Mouse (Mus musculus) heart, postnatal 0 days (tissue): ENCODE data around the gene Syt17. TPM values are rescaled to one million over a fixed set of nuclear protein-coding genes. Genes with fewer than 3 reads are reported as not detected.

Experiments
- ATAC-seq: fragments of 200-750 bp; cut with Nextera tagmentation; 2 replicates; pipeline ENCODE4 v1.8.0; 2017; ENCODE audit warnings: low read depth, moderate number of reproducible peaks, moderate library complexity; ENCODE audit not compliant: insufficient read depth
- DNase-seq: peaks from one replicate; pipeline ENCODE4 v3.0.0-alpha.2; 2016; ENCODE audit warnings: low spot score
- H3K27ac ChIP-seq: fragments of 300-500 bp; sonication (generic); 2 replicates; pipeline ENCODE4 v1.5.1; 2014; ENCODE audit warnings: low read depth, mild to moderate bottlenecking
- H3K27me3 ChIP-seq: fragments of 300-500 bp; sonication (generic); 2 replicates; pipeline ENCODE4 v1.6.1; 2014; ENCODE audit warnings: low read length, mixed read lengths; ENCODE audit not compliant: control insufficient read depth, insufficient read depth
- H3K36me3 ChIP-seq: fragments of 300-500 bp; sonication (generic); replicated peaks from 2 replicates; pipeline ENCODE4 v1.6.1; 2014; ENCODE audit warnings: low read length, mixed read lengths; ENCODE audit not compliant: control insufficient read depth, insufficient read depth
- H3K4me1 ChIP-seq: fragments of 300-500 bp; sonication (generic); 2 replicates; pipeline ENCODE4 v1.6.1; 2014; ENCODE audit warnings: antibody characterized with exemption; ENCODE audit not compliant: control insufficient read depth, insufficient read depth
- H3K4me2 ChIP-seq: fragments of 300-500 bp; sonication (generic); 2 replicates; pipeline ENCODE4 v1.6.1; 2014; ENCODE audit warnings: low read depth, mild to moderate bottlenecking, low read length, moderate library complexity
- H3K4me3 ChIP-seq: fragments of 300-500 bp; sonication (generic); 2 replicates; pipeline ENCODE4 v1.5.1; 2014; ENCODE audit warnings: low read depth, low read length
- H3K9ac ChIP-seq: fragments of 300-500 bp; sonication (generic); replicated peaks from 2 replicates; pipeline ENCODE4 v1.6.1; 2014; ENCODE audit warnings: low read depth, low read length, mixed read lengths
- H3K9me3 ChIP-seq: fragments of 300-500 bp; sonication (generic); replicated peaks from 2 replicates; pipeline ENCODE4 v1.6.1; 2016; ENCODE audit warnings: low read length; ENCODE audit not compliant: control insufficient read depth
- CTCF ChIP-seq: IDR thresholded peaks from 2 replicates; pipeline ENCODE4 v1.5.1; 2016; ENCODE audit warnings: antibody characterized with exemption, control low read depth, low read depth
- EP300 ChIP-seq: IDR thresholded peaks from 2 replicates; pipeline ENCODE4 v1.6.1; 2016; ENCODE audit warnings: antibody characterized with exemption, low read depth
- WGBS: fragments of 180-500 bp; shearing (Covaris S2); extraction: QIAGEN DNeasy Blood & Tissue Kit; methylation state at CpG from one replicate; pipeline ENCODE4 v1.1.7; 2014; 5-methylcytosine and 5-hydroxymethylcytosine counted together
- polyA plus RNA-seq: library from polyadenylated mRNA; unstranded; fragments of >200 nt; fragmentation: Nextera tagmentation; extraction: Ambion mirVana; gene quantifications from 2 replicates; pipeline ENCODE4 v1.2.1, GENCODE M21; 2015
- total RNA-seq: library from RNA; depleted of rRNA; stranded (reverse); fragments of >200 nt; gene quantifications from 2 replicates; pipeline ENCODE4 v1.2.3, GENCODE M21; 2014; ENCODE audit warnings: low replicate concordance

Syt17 gene
- total and polyA plus RNA-seq, 2 experiments from 2014 or later = 0.46 to 1.2 TPM

- ATAC-seq (no peak), DNase-seq (no peak)
- Histone ChIP-seq H3K4me2 (no peak overlapping the region), H3K27me3 (0 out of 2 replicates have a peak, but pooled peaks cover 3% of the 10 kb centered on the region), H3K36me3 (no peaks in the 10 kb centered on the region), H3K4me3 (no peak overlapping the region), H3K9ac (no peak overlapping the region), H3K4me1 (peaks cover under 1% of the 10 kb centered on the region; the same call in 1 of the 2 replicates), H3K27ac (no peak overlapping the region), H3K9me3 (no peaks in the 10 kb centered on the region)
- WGBS = 35% methylated on average over 2 of the region's 2 CpGs
- TF ChIP-seq EP300 (no peak), CTCF (no peak)
Observed at GRCm38 (mm10) chr7:118369705-118370104, 78.3 kb downstream of the Syt17 start.

DNA sequence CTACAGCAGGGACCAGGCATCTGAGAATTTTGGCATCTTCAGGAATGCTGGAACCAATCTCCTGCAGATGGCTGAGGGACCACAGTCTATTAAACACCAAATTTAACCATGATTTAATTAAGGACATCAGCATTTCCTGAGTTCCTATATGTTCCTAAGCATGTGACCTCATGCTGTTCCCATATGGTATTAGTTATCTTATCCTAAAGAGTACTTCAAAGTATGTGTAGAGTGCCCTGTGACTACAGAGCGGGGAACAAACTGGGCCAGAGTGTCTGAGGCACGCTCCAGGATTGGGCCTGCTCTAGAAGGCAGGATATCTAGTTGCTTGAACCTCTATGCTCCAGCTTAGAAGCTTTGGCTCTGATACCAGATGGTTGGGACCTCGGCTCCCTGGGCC, 82.1 kb downstream of the Syt17 start:
- ATAC-seq = no peak
- Histone ChIP-seq H3K9me3 (no peaks in the 10 kb centered on the region), H3K4me3 (no peak overlapping the region), H3K27me3 (0 out of 2 replicates have a peak, but pooled peaks cover 3% of the 10 kb centered on the region), H3K4me2 (no peak overlapping the region), H3K27ac (no peak overlapping the region), H3K36me3 (no peaks in the 10 kb centered on the region), H3K4me1 (no peaks in the 10 kb centered on the region), H3K9ac (no peak overlapping the region)
- no peak for DNase-seq
- TF ChIP-seq EP300 = no peak
- TF ChIP-seq CTCF = no peak
- 46% methylated on average over 3 of the region's 3 CpGs for WGBS

DNA sequence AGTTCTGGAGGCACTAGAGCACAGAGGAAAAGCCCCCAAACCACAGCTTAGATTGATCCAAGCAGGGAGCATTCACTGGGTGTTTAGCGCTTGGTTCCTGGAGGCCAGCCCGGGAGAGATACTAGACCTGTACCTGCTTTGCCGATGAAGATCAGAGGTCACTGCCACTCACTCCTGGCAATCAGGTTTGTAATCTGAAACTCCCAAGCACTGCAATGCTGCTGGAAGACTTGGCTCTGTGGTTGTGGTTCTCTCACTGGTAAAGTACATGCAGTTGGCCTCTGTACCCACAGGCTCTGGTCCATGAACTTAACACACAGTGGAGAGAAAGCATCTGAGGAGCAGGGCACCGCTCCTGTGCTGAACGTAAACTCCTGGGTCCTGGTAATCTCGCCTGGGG, 82.8 kb downstream of the Syt17 start:
- no peak overlapping the region for H3K9ac ChIP-seq
- ATAC-seq (no peak), DNase-seq (no peak)
- H3K9me3 ChIP-seq = no peaks in the 10 kb centered on the region
- 0 out of 2 replicates have a peak, but pooled peaks cover 3% of the 10 kb centered on the region for H3K27me3 ChIP-seq
- H3K27ac ChIP-seq = no peak overlapping the region
- WGBS = 49% methylated on average over 6 of the region's 6 CpGs
- no peak overlapping the region for H3K4me3 ChIP-seq
- no peaks in the 10 kb centered on the region for H3K36me3 ChIP-seq
- TF ChIP-seq EP300 (no peak), CTCF (no peak)
- H3K4me1 ChIP-seq = no peaks in the 10 kb centered on the region
- H3K4me2 ChIP-seq = no peak overlapping the region

DNA sequence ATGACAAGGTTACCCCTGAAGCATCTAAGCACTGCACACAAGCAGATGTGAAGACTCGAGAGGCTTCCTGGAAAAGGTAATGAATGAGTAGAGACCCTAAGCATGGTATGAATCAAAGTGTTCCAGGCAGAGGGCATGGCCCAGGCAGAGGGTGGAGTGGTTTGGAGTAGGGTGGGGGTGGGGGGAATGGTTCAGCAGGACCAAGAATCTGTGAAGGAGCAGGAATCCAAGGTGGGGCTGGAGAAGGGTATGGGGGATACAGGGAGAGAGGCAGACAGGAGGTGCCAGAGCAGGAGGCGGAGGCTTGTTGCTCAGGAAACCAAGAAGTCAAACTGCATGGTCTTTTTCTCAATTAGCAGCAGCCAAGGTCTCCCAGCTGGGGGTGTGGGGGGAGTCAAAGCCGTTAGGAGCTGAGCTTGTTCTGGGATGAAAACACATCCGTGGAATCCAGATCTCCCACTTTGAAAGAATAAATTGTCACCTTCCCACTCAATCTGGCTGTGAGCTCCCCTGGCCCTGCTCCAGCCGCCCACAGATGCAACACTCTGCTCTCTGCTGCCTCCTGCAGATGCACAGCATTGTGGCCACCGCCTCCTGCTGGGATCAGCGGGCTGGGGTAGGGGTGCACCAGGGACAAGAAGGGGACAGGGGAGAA, 83.5 kb downstream of the Syt17 start:
- H3K27ac ChIP-seq = no peak overlapping the region
- no peaks in the 10 kb centered on the region for H3K36me3 ChIP-seq
- H3K4me1 ChIP-seq = no peaks in the 10 kb centered on the region
- peak; percentile 42 for TF ChIP-seq CTCF
- TF ChIP-seq EP300 = no peak
- no peak overlapping the region for H3K9ac ChIP-seq
- no peak overlapping the region for H3K4me2 ChIP-seq
- 28% methylated on average over 7 of the region's 7 CpGs for WGBS
- H3K4me3 ChIP-seq = no peak overlapping the region
- no peak for ATAC-seq
- 0 out of 2 replicates have a peak, but pooled peaks cover 3% of the 10 kb centered on the region for H3K27me3 ChIP-seq
- no peaks in the 10 kb centered on the region for H3K9me3 ChIP-seq
- no peak for DNase-seq

DNA sequence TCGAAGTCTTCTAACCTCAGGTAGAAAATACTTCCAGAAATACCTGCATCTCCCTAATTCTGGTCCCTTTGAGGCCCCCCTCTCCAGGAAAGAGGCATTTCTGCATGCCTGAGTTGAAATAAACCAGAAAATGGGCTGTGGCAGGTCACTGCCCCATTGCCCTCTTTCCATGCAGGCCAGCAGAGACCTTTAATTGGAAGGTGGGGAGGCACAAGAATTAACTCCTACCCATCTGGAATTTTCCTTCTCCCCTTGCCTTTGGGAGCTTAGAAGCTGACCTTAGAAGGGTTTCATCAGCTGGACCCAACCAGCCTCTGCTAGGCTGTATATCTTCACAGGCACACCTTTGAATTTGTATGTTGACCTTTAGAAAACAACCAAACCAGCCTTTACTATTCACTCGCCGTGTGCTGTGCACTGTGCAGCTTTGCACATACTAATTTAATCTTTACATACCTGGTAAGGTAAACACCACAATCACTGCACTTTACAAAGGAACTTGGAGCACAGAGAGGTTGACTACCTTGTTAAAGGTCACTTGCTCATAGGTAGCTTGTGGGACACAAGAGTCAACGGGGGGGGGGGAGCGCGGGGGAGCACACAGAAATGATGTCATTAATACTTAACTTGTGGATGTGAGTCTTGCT, 84.3 kb downstream of the Syt17 start:
- no peak for ATAC-seq
- H3K4me3 ChIP-seq = no peak overlapping the region
- no peaks in the 10 kb centered on the region for H3K9me3 ChIP-seq
- no peaks in the 10 kb centered on the region for H3K36me3 ChIP-seq
- H3K4me1 ChIP-seq = no peaks in the 10 kb centered on the region
- no peak for DNase-seq
- WGBS = 78% methylated on average over 6 of the region's 6 CpGs
- TF ChIP-seq CTCF (no peak), EP300 (no peak)
- H3K27me3 ChIP-seq = 0 out of 2 replicates have a peak, but pooled peaks cover 3% of the 10 kb centered on the region
- no peak overlapping the region for H3K4me2 ChIP-seq
- H3K27ac ChIP-seq = no peak overlapping the region
- no peak overlapping the region for H3K9ac ChIP-seq

DNA sequence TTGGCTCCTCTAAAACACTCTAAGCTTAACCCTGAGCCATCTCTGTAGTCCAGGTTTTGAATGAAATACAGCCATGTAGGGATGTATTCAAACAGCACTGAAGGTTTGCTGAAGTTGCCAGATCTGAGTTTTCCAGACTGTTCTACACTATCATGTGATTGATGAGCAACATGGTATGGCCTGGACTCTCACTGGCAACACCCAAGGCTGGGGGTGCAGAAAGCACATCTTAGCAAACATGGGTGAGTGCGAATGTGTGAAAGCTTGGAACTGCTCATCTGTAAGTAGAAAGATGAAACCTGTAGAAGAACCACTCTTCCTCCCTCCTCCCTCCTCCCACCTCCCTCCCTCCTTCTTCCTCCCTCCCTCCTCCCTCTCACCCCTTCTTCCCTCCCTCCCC, 85.1 kb downstream of the Syt17 start:
- 78% methylated on average over 1 of the region's 1 CpGs for WGBS

More for the DNA sequence above, 85.1 kb downstream of the Syt17 start:
- H3K27ac ChIP-seq = no peak overlapping the region
- no peak for DNase-seq
- TF ChIP-seq EP300 (no peak), CTCF (no peak)
- no peak overlapping the region for H3K9ac ChIP-seq
- H3K9me3 ChIP-seq = no peaks in the 10 kb centered on the region
- H3K36me3 ChIP-seq = no peaks in the 10 kb centered on the region
- H3K4me2 ChIP-seq = no peak overlapping the region
- 0 out of 2 replicates have a peak, but pooled peaks cover 3% of the 10 kb centered on the region for H3K27me3 ChIP-seq
- ATAC-seq = no peak
- no peak overlapping the region for H3K4me3 ChIP-seq
- no peaks in the 10 kb centered on the region for H3K4me1 ChIP-seq
